Mouse (Mus musculus): ENCODE data around the gene Rab27a.
A peak's percentile ranks its signal among the peaks of the same experiment; 100 is the strongest.
"Not testable (repeated sequence)": the region's sequence is repeated elsewhere in the genome, so short reads cannot be mapped to it uniquely, and the experiment has no call there.

Gene Rab27a

GRCm38 (mm10) chr9:73094580-73094979 lies 49.9 kb downstream of the Rab27a start:
- no peak for DNase-seq

DNA sequence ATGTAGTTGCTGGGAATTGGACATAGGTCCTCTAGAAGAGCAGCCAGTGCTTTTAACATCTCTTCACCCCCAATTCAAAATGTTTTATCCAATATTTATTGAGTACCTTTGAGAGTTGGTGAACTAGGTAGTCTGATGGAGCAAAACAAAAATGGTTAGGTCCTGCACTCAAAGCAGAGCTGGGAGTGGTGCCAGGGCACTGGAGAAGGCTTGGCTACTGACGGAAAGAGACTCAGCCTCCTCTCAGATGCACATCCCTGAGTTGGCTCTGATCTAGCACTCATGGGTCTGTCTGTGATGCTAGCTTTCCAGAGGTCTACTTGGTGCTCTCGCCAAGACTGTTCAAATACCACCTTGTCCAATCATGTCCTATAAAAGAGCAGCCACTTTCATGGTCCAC lies 53.2 kb downstream of the Rab27a start:
- DNase-seq: no peak

DNA sequence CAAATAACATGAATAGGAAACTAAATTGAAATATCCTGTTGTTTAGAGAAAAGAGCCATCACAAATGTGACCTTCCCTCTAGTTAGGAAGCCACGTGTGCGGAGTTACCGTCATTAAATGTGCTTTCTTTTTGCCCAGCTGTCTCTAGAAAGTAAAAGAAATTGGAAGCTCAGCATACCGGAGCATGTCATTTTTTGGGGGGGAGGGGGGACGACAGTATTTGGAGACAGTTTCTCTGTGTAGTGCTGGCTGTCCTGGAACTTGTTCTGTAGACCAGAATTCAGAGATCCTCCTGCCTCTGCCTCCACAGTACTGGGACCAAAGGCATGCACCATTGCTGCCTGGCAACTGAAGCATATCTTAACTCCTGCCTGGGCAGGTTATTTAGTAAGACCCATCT lies 56.9 kb downstream of the Rab27a start, which contains the start of gene Khdc3:
Gene Khdc3, plus strand, starts transcription at position 301 of the 400 bp plus-strand sequence.
- DNase-seq: no peak

GRCm38 (mm10) chr9:73102181-73102580 lies 57.5 kb downstream of the Rab27a start, which contains the start of gene Gm20509:
Gene Gm20509 (plus strand): TSS chr9:73102470.
- no peak for DNase-seq

DNA sequence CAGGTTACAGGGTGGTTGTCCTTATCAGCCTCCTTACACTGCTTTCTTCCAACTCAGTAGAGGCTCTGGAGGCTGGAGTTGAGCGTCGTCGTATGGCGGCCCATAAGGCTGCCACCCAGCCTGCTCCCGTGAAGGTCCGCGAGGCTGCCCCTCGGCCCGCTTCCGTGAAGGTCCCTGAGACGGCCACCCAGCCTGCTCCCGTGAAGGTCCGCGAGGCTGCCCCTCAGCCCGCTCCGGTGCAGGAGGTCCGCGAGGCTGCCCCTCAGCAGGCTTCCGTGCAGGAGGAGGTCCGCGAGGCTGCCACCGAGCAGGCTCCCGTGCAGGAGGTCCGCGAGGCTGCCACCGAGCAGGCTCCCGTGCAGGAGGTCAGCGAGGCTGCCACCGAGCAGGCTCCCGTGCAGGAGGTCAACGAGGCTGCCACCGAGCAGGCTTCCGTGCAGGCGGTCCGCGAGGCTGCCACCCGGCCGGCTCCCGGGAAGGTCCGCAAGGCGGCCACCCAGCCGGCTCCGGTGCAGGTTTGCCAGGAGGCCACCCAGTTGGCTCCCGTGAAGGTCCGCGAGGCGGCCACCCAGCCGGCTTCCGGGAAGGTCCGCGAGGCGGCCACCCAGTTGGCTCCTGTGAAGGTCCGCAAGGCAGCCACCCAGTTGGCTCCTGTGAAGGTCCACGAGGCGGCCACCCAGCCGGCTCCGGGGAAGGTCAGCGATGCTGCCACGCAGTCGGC lies 58.7 kb downstream of the Rab27a start:
- peak; percentile 62 to 70 for DNase-seq

DNA sequence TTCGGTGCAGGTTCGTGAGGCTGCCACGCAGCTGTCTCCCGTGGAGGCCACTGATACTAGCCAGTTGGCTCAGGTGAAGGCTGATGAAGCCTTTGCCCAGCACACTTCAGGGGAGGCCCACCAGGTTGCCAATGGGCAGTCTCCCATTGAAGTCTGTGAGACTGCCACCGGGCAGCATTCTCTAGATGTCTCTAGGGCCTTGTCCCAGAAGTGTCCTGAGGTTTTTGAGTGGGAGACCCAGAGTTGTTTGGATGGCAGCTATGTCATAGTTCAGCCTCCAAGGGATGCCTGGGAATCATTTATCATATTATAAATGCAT lies 59.2 kb downstream of the Rab27a start:
- no peak for DNase-seq

- DNase-seq: no peak
Observed at GRCm38 (mm10) chr9:73105141-73105540, 60.5 kb downstream of the Rab27a start.

- DNase-seq: no peak
Observed at GRCm38 (mm10) chr9:73105771-73106170, 61.1 kb downstream of the Rab27a start.

DNA sequence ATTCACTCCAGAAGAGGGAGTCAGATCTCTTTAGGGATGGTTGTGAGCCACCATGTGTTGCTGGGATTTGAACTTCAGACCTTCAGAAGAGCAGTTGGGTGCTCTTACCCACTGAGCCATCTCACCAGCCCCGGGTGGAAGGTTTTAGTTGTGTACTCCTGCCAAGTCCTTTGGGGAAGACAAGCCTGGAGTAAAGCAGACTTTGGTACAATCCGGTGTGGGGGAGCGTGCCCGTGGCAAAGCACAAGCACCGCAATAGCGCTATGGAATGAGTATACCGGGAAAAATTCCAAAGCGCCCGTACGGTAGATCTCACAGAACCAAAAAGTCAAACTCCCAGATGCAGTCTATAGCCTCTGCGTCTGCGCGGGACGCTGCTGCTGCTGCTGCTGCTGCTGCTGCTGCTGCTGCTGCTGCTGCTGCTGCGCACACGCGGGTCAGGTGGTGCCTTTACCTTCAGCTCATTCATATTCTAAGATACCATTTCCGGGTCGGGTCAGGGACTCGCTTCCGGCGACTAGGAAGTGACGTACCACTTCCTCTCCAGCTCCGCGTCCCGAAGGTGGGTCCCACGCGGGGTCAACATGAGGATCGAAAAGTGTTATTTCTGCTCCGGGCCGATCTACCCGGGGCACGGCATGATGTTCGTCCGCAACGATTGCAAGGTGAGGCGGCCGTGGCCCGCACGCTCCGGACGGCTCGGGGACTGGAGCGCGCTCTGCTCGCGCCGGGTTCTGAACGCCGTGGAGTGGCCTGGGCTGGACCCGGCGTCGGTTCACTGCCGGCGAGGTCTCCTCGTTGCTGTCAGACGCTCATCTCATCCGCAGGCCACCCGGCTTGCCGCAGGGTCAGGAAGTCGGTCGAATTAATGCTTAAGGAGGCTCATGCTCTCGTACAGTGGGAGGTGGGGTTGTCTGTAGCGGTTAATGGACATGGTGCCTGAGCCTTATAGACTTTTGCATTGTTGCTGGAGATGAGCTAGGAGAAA lies 68.6 kb downstream of the Rab27a start, which contains the start of gene Rsl24d1:
Gene Rsl24d1, plus strand, starts transcription at position 508 of the 988 bp plus-strand sequence.
- peak; percentile 89 to 91 for DNase-seq

DNA sequence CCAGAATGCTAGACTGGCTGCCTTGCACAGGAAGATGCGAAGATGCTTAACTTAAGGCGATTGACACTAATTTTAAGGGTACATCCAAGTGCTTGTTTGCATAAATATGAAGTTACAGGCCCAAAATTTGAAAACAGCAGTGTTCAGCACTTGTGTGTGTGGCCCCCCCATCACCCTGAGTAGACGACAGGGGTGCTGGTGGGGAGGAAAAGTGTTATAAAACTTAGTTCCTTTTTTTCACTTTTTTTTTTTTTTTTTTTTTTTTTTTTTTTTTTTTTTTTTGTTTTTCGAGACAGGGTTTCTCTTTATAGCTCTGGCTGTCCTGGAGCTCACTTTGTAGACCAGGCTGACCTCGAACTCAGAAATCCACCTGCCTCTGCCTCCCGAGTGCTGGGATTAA lies 72.0 kb downstream of the Rab27a start:
- DNase-seq: not testable (repeated sequence)

- DNase-seq: no peak
Observed at GRCm38 (mm10) chr9:73118012-73118411, 73.4 kb downstream of the Rab27a start.

- peak; percentile 23 to 51 for DNase-seq
Observed at GRCm38 (mm10) chr9:73121735-73122134, 77.1 kb downstream of the Rab27a start.

GRCm38 (mm10) chr9:73125043-73125570 lies 80.5 kb downstream of the Rab27a start:
- DNase-seq: no peak

DNA sequence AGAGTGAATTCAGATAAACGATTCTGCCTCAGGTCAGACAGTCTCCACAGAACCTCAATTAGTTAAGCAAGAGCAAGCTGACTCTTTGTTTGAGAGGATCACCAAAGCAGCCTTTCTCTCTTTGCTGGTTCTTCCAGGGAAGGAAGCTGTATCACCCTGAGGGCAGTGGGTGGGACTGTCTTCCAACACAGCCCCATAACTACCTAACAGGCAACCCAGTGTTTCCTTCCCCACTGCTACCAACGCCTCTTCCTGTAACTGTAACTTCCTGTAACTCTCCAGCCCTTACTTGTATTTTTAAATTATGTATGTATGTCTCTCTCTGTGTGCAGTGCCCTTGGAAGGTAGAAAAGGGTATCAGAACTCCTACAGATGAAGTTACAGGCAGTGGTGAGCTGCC lies 82.8 kb downstream of the Rab27a start:
- no peak for DNase-seq

GRCm38 (mm10) chr9:73129875-73130274 lies 85.2 kb downstream of the Rab27a start:
- DNase-seq: no peak

- no peak for DNase-seq
Observed at GRCm38 (mm10) chr9:73130529-73130928, 85.9 kb downstream of the Rab27a start.

- no peak for DNase-seq
Observed at GRCm38 (mm10) chr9:73137341-73137886, 92.8 kb downstream of the Rab27a start.

All from cerebellum, postnatal 25 days (tissue).